Mouse (Mus musculus) CD8-positive naive resting alpha-beta T cell, adult 2 months (primary cell): Measurements from ENCODE around the gene Tmem210.

ENCODE experiments used
- DNase-seq, 2 experiments: peaks; one replicate each; pipeline ENCODE4 v3.0.0; 2022; ENCODE audit warnings: low read depth in 2 of 2, low spot score in 2 of 2

Tmem210 gene

DNA sequence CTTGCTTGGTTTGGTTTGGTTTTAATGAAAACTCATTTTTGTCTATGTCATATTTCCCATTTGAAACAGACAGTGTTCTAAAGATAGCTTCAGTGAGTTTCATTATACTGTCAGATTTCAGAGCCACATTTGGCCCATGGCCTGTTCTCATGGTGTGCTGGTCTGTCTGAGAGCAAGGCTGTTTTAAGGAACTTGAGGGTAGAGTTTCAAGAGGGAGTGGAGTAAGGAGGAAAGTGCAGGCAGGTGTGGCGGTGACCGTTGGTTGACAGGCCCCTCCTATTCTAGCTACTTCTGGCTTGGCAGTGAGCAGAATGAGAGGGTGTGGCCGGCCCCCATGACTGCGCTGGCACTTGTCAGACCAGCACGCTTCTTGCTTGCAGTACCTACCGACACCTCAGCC, 50.4 kb downstream of the Tmem210 start:
- DNase-seq: no peak
